Mouse (Mus musculus): ENCODE measurements at regions not wholly inside any gene's neighbourhood (a gene's known extent, or its start where the extent isn't known, plus 50 kb on each side); places are given as distances from the start of the nearest gene placed in this dataset.

GRCm38 (mm10) chr4:91132266-91132665 is 268.3 kb downstream of the Elavl2 start:
- no peak overlapping the region for H3K4me3 ChIP-seq (ENCODE audit: low read depth, low read length)
- no peaks in the 10 kb centered on the region for H3K9me3 ChIP-seq (ENCODE audit: low read length)
- 78% methylated on average over 7 of the region's 7 CpGs for WGBS (ENCODE audit: insufficient replicate concordance)
- no peaks in the 10 kb centered on the region for H3K36me3 ChIP-seq (replicated peaks; ENCODE audit: insufficient read depth, low read length)
- no peak overlapping the region for H3K27ac ChIP-seq (ENCODE audit: low read depth)
- TF ChIP-seq EP300 (IDR thresholded peaks at IDR 0.05; ENCODE audit: low read depth) (no peak), CTCF (IDR thresholded peaks at IDR 0.05; ENCODE audit: low read depth) (no peak)
- H3K4me1 ChIP-seq (ENCODE audit: insufficient read depth): no peaks in the 10 kb centered on the region
- ATAC-seq (no peak), DNase-seq (no peak)
- H3K4me2 ChIP-seq (ENCODE audit: low read depth, low read length): no peak overlapping the region
- no peak overlapping the region for H3K9ac ChIP-seq (replicated peaks)
- H3K27me3 ChIP-seq (ENCODE audit: insufficient read depth, low read length): no peaks in the 10 kb centered on the region

- no peak for DNase-seq
- ATAC-seq: no peak
- H3K27me3 ChIP-seq (ENCODE audit: insufficient read depth, low read length): no peaks in the 10 kb centered on the region
- WGBS (ENCODE audit: insufficient replicate concordance): 47% methylated on average over 4 of the region's 4 CpGs
- H3K9ac ChIP-seq (replicated peaks): no peak overlapping the region
- H3K4me1 ChIP-seq (ENCODE audit: insufficient read depth): no peaks in the 10 kb centered on the region
- H3K4me2 ChIP-seq (ENCODE audit: low read depth, low read length): no peak overlapping the region
- no peak overlapping the region for H3K4me3 ChIP-seq (ENCODE audit: low read depth, low read length)
- TF ChIP-seq EP300 (IDR thresholded peaks at IDR 0.05; ENCODE audit: low read depth): no peak
- TF ChIP-seq CTCF (IDR thresholded peaks at IDR 0.05; ENCODE audit: low read depth): no peak
- no peaks in the 10 kb centered on the region for H3K36me3 ChIP-seq (replicated peaks; ENCODE audit: insufficient read depth, low read length)
- no peaks in the 10 kb centered on the region for H3K9me3 ChIP-seq (ENCODE audit: low read length)
- no peak overlapping the region for H3K27ac ChIP-seq (ENCODE audit: low read depth)
These were observed 280.3 kb downstream of the Elavl2 start for GRCm38 (mm10) chr4:91120277-91120676.

- TF ChIP-seq CTCF (IDR thresholded peaks at IDR 0.05; ENCODE audit: low read depth) (no peak), EP300 (IDR thresholded peaks at IDR 0.05; ENCODE audit: low read depth) (no peak)
- 64% methylated on average over 5 of the region's 5 CpGs for WGBS (ENCODE audit: insufficient replicate concordance)
- DNase-seq (no peak), ATAC-seq (no peak)
- no peak overlapping the region for H3K27ac ChIP-seq (ENCODE audit: low read depth)
- H3K4me3 ChIP-seq (ENCODE audit: low read depth, low read length): no peak overlapping the region
- no peaks in the 10 kb centered on the region for H3K27me3 ChIP-seq (ENCODE audit: insufficient read depth, low read length)
- H3K9me3 ChIP-seq (ENCODE audit: low read length): no peaks in the 10 kb centered on the region
- no peaks in the 10 kb centered on the region for H3K36me3 ChIP-seq (replicated peaks; ENCODE audit: insufficient read depth, low read length)
- H3K9ac ChIP-seq (replicated peaks): no peak overlapping the region
- no peak overlapping the region for H3K4me2 ChIP-seq (ENCODE audit: low read depth, low read length)
- H3K4me1 ChIP-seq (ENCODE audit: insufficient read depth): no peaks in the 10 kb centered on the region
These were observed 283.6 kb downstream of the Elavl2 start for GRCm38 (mm10) chr4:91116807-91117609.

GRCm38 (mm10) chr4:91111684-91112681 is 288.6 kb downstream of the Elavl2 start:
- no peaks in the 10 kb centered on the region for H3K36me3 ChIP-seq (replicated peaks; ENCODE audit: insufficient read depth, low read length)
- no peak overlapping the region for H3K4me3 ChIP-seq (ENCODE audit: low read depth, low read length)
- no peak for DNase-seq
- H3K4me2 ChIP-seq (ENCODE audit: low read depth, low read length): no peak overlapping the region
- ATAC-seq: no peak
- WGBS (ENCODE audit: insufficient replicate concordance): 76% methylated on average over 11 of the region's 11 CpGs
- H3K9ac ChIP-seq (replicated peaks): no peak overlapping the region
- no peaks in the 10 kb centered on the region for H3K27me3 ChIP-seq (ENCODE audit: insufficient read depth, low read length)
- H3K9me3 ChIP-seq (ENCODE audit: low read length): no peaks in the 10 kb centered on the region
- TF ChIP-seq CTCF (IDR thresholded peaks at IDR 0.05; ENCODE audit: low read depth) (no peak), EP300 (IDR thresholded peaks at IDR 0.05; ENCODE audit: low read depth) (no peak)
- H3K27ac ChIP-seq (ENCODE audit: low read depth): no peak overlapping the region
- H3K4me1 ChIP-seq (ENCODE audit: insufficient read depth): no peaks in the 10 kb centered on the region

- TF ChIP-seq CTCF (IDR thresholded peaks at IDR 0.05; ENCODE audit: low read depth) (no peak), EP300 (IDR thresholded peaks at IDR 0.05; ENCODE audit: low read depth) (no peak)
- Histone ChIP-seq H3K4me1 (ENCODE audit: insufficient read depth) (no peaks in the 10 kb centered on the region), H3K27ac (ENCODE audit: low read depth) (no peak overlapping the region), H3K9me3 (ENCODE audit: low read length) (no peaks in the 10 kb centered on the region), H3K9ac (replicated peaks) (no peak overlapping the region), H3K4me2 (ENCODE audit: low read depth, low read length) (no peak overlapping the region), H3K4me3 (ENCODE audit: low read depth, low read length) (no peak overlapping the region), H3K36me3 (replicated peaks; ENCODE audit: insufficient read depth, low read length) (no peaks in the 10 kb centered on the region), H3K27me3 (ENCODE audit: insufficient read depth, low read length) (no peaks in the 10 kb centered on the region)
- ATAC-seq: no peak
- DNase-seq: no peak
These were observed 304.5 kb downstream of the Elavl2 start for GRCm38 (mm10) chr4:91096086-91096485.

- ATAC-seq (no peak), DNase-seq (no peak)
- no peaks in the 10 kb centered on the region for H3K9me3 ChIP-seq (ENCODE audit: low read length)
- H3K9ac ChIP-seq (replicated peaks): no peak overlapping the region
- H3K36me3 ChIP-seq (replicated peaks; ENCODE audit: insufficient read depth, low read length): no peaks in the 10 kb centered on the region
- no peaks in the 10 kb centered on the region for H3K27me3 ChIP-seq (ENCODE audit: insufficient read depth, low read length)
- H3K4me2 ChIP-seq (ENCODE audit: low read depth, low read length): no peak overlapping the region
- TF ChIP-seq EP300 (IDR thresholded peaks at IDR 0.05; ENCODE audit: low read depth) (no peak), CTCF (IDR thresholded peaks at IDR 0.05; ENCODE audit: low read depth) (no peak)
- no peak overlapping the region for H3K27ac ChIP-seq (ENCODE audit: low read depth)
- WGBS (ENCODE audit: insufficient replicate concordance): 75% methylated on average over 7 of the region's 7 CpGs
- H3K4me1 ChIP-seq (ENCODE audit: insufficient read depth): no peaks in the 10 kb centered on the region
- no peak overlapping the region for H3K4me3 ChIP-seq (ENCODE audit: low read depth, low read length)
These were observed 306.2 kb downstream of the Elavl2 start for GRCm38 (mm10) chr4:91094382-91094781.
